Mouse (Mus musculus) hindbrain, embryonic 10.5 days (tissue): ENCODE results near the gene Tex52. TPM values are rescaled to one million over a fixed set of nuclear protein-coding genes. Genes with fewer than 3 reads are reported as not detected.
"Not testable (repeated sequence)": the region's sequence is repeated elsewhere in the genome, so short reads cannot be mapped to it uniquely, and the experiment has no call there.

ENCODE experiments used
- DNase-seq: peaks from one replicate; pipeline ENCODE4 v3.0.0-alpha.2; 2017; ENCODE audit warnings: low spot score
- H3K27ac ChIP-seq: fragments of 300-500 bp; sonication (generic); 2 replicates; pipeline ENCODE4 v1.5.1; 2016; ENCODE audit warnings: mild to moderate bottlenecking, moderate library complexity
- H3K27me3 ChIP-seq: fragments of 300-500 bp; sonication (generic); 2 replicates; pipeline ENCODE4 v1.6.1; 2016; ENCODE audit warnings: mild to moderate bottlenecking; ENCODE audit not compliant: poor library complexity, insufficient read depth, severe bottlenecking
- H3K36me3 ChIP-seq: fragments of 300-500 bp; sonication (generic); 2 replicates; pipeline ENCODE4 v1.6.1; 2016; ENCODE audit warnings: mild to moderate bottlenecking, moderate library complexity
- H3K4me1 ChIP-seq: fragments of 300-500 bp; sonication (generic); replicated peaks from 2 replicates; pipeline ENCODE4 v1.6.1; 2016; ENCODE audit warnings: mild to moderate bottlenecking
- H3K4me3 ChIP-seq: fragments of 300-500 bp; sonication (generic); 2 replicates; pipeline ENCODE4 v1.5.1; 2016; ENCODE audit warnings: mild to moderate bottlenecking, moderate library complexity
- H3K9me3 ChIP-seq: fragments of 300-500 bp; sonication (generic); 2 replicates; pipeline ENCODE4 v1.6.1; 2016; ENCODE audit warnings: mild to moderate bottlenecking, moderate library complexity
- WGBS: fragments of 180-500 bp; shearing (Covaris S2); methylation state at CpG from one replicate; pipeline ENCODE4 v1.1.7; 2016; 5-methylcytosine and 5-hydroxymethylcytosine counted together
- polyA plus RNA-seq: library from polyadenylated mRNA; unstranded; fragments of >200 nt; fragmentation: Nextera tagmentation; extraction: Ambion mirVana; gene quantifications from 2 replicates; pipeline ENCODE4 v1.2.1, GENCODE M21; 2016

Gene Tex52
- polyA plus RNA-seq, 1 experiment from 2014 or later, result 0.86 TPM

GRCm38 (mm10) chr6:128361901-128362300, 13.4 kb upstream of the Tex52 start:
- H3K27ac ChIP-seq, result peak overlapping the region; percentile 99

GRCm38 (mm10) chr6:128362381-128363006, 12.8 kb upstream of the Tex52 start, which contains the start of the genes Rhno1 and Foxm1:
Gene Rhno1, minus strand, starts transcription at chr6:128362911.
Gene Foxm1, plus strand, starts transcription at chr6:128362967.
- peaks cover 47% of the 10 kb centered on the region for H3K36me3 ChIP-seq
- whole genome bisulfite sequencing, result under 1% methylated on average over 76 of the region's 76 CpGs
- peak within 1 kb of the TSS; percentile 99 for H3K27ac ChIP-seq

More at GRCm38 (mm10) chr6:128361901-128362300, 13.4 kb upstream of the Tex52 start:
- Histone ChIP-seq H3K27me3 (no peaks in the 10 kb centered on the region), H3K9me3 (no peaks in the 10 kb centered on the region), H3K4me3 (peak overlapping the region; percentile 87), H3K4me1 (peaks cover 55% of the 10 kb centered on the region), H3K36me3 (peaks cover 47% of the 10 kb centered on the region)
- 22% methylated on average over 9 of the region's 9 CpGs for WGBS
- DNase-seq, result no peak

GRCm38 (mm10) chr6:128363007-128363825, 12.0 kb upstream of the Tex52 start:
- Histone ChIP-seq H3K4me1 (peaks cover 55% of the 10 kb centered on the region), H3K9me3 (no peaks in the 10 kb centered on the region), H3K4me3 (peak overlapping the region; percentile 87), H3K27ac (peak overlapping the region; percentile 99), H3K27me3 (no peaks in the 10 kb centered on the region), H3K36me3 (peaks cover 47% of the 10 kb centered on the region)
- no peak for DNase-seq
- WGBS, result 1% methylated on average over 46 of the region's 46 CpGs

More at GRCm38 (mm10) chr6:128362381-128363006, 12.8 kb upstream of the Tex52 start, which contains the start of the genes Rhno1 and Foxm1:
- no peaks in the 10 kb centered on the region for H3K27me3 ChIP-seq
- H3K9me3 ChIP-seq, result no peaks in the 10 kb centered on the region
- H3K4me1 ChIP-seq, result peaks cover 55% of the 10 kb centered on the region
- peak within 1 kb of the TSS; percentile 87 for H3K4me3 ChIP-seq
- DNase-seq, result peak; percentile 89

GRCm38 (mm10) chr6:128364721-128365120, 10.5 kb upstream of the Tex52 start:
- 76% methylated on average over 6 of the region's 6 CpGs for WGBS
- no peaks in the 10 kb centered on the region for H3K9me3 ChIP-seq
- no peaks in the 10 kb centered on the region for H3K27me3 ChIP-seq
- H3K36me3 ChIP-seq, result peaks cover 54% of the 10 kb centered on the region
- peaks cover 50% of the 10 kb centered on the region for H3K4me1 ChIP-seq
- DNase-seq, result no peak
- H3K27ac ChIP-seq, result no peak overlapping the region
- peak overlapping the region; percentile 32 for H3K4me3 ChIP-seq

GRCm38 (mm10) chr6:128366466-128366865, 8.8 kb upstream of the Tex52 start:
- no peak for DNase-seq
- Histone ChIP-seq H3K4me1 (peaks cover 33% of the 10 kb centered on the region), H3K4me3 (no peak overlapping the region), H3K36me3 (peaks cover 71% of the 10 kb centered on the region), H3K27me3 (no peaks in the 10 kb centered on the region), H3K27ac (no peak overlapping the region), H3K9me3 (no peaks in the 10 kb centered on the region)
- WGBS, result 92% methylated on average over 5 of the region's 5 CpGs

- Histone ChIP-seq H3K9me3 (no peaks in the 10 kb centered on the region), H3K4me3 (no peak overlapping the region), H3K4me1 (peaks cover 29% of the 10 kb centered on the region), H3K27me3 (no peaks in the 10 kb centered on the region), H3K36me3 (peaks cover 100% of the 10 kb centered on the region), H3K27ac (no peak overlapping the region)
- no peak for DNase-seq
- WGBS, result 95% methylated on average over 5 of the region's 5 CpGs
Observed at GRCm38 (mm10) chr6:128370040-128370439, 5.2 kb upstream of the Tex52 start.

- Histone ChIP-seq H3K27me3 (no peaks in the 10 kb centered on the region), H3K36me3 (peaks cover 62% of the 10 kb centered on the region)
Observed at GRCm38 (mm10) chr6:128376371-128377085, 1.3 kb downstream of the Tex52 start.

GRCm38 (mm10) chr6:128379636-128380035, 4.4 kb downstream of the Tex52 start:
- no peak overlapping the region for H3K27ac ChIP-seq
- H3K4me1 ChIP-seq, result peaks cover 10% of the 10 kb centered on the region
- H3K36me3 ChIP-seq, result peaks cover 31% of the 10 kb centered on the region
- no peak for DNase-seq
- no peaks in the 10 kb centered on the region for H3K27me3 ChIP-seq
- no peak overlapping the region for H3K4me3 ChIP-seq
- 84% methylated on average over 16 of the region's 16 CpGs for WGBS
- H3K9me3 ChIP-seq, result no peaks in the 10 kb centered on the region

More at GRCm38 (mm10) chr6:128376371-128377085, 1.3 kb downstream of the Tex52 start:
- H3K27ac ChIP-seq, result no peak overlapping the region
- 92% methylated on average over 17 of the region's 17 CpGs for WGBS
- no peak for DNase-seq
- peaks cover 28% of the 10 kb centered on the region for H3K4me1 ChIP-seq
- H3K9me3 ChIP-seq, result no peaks in the 10 kb centered on the region
- H3K4me3 ChIP-seq, result no peak overlapping the region

GRCm38 (mm10) chr6:128380594-128381167, 5.4 kb downstream of the Tex52 start:
- H3K4me1 ChIP-seq, DNase-seq, H3K4me3 ChIP-seq, H3K27ac ChIP-seq, H3K27me3 ChIP-seq, H3K9me3 ChIP-seq: not testable (repeated sequence)
- 81% methylated on average over 1 of the region's 1 CpGs for WGBS
- H3K36me3 ChIP-seq, result peaks cover 24% of the 10 kb centered on the region

GRCm38 (mm10) chr6:128381254-128381653, 6.0 kb downstream of the Tex52 start:
- Histone ChIP-seq H3K36me3 (peaks cover 18% of the 10 kb centered on the region), H3K27me3 (no peaks in the 10 kb centered on the region), H3K4me3 (no peak overlapping the region), H3K9me3 (no peaks in the 10 kb centered on the region), H3K27ac (no peak overlapping the region), H3K4me1 (no peaks in the 10 kb centered on the region)
- WGBS, result 79% methylated on average over 3 of the region's 3 CpGs
- no peak for DNase-seq

GRCm38 (mm10) chr6:128383752-128384151, 8.5 kb downstream of the Tex52 start:
- DNase-seq, result no peak
- WGBS, result 79% methylated on average over 7 of the region's 7 CpGs

GRCm38 (mm10) chr6:128385026-128385425, 9.8 kb downstream of the Tex52 start:
- H3K27me3 ChIP-seq, result no peaks in the 10 kb centered on the region
- no peaks in the 10 kb centered on the region for H3K36me3 ChIP-seq
- DNase-seq, result no peak
- H3K9me3 ChIP-seq, result no peaks in the 10 kb centered on the region
- no peak overlapping the region for H3K4me3 ChIP-seq
- no peaks in the 10 kb centered on the region for H3K4me1 ChIP-seq
- WGBS, result 85% methylated on average over 1 of the region's 1 CpGs
- H3K27ac ChIP-seq, result no peak overlapping the region

More at GRCm38 (mm10) chr6:128383752-128384151, 8.5 kb downstream of the Tex52 start:
- Histone ChIP-seq H3K9me3 (no peaks in the 10 kb centered on the region), H3K27ac (no peak overlapping the region), H3K27me3 (no peaks in the 10 kb centered on the region), H3K4me3 (no peak overlapping the region), H3K36me3 (no peaks in the 10 kb centered on the region), H3K4me1 (no peaks in the 10 kb centered on the region)
